Mouse (Mus musculus): Measurements from ENCODE around the gene Cbfa2t2. TPM values are rescaled to one million over a fixed set of nuclear protein-coding genes. Genes with fewer than 3 reads are reported as not detected.

Cbfa2t2 gene
- polyA plus RNA-seq, 1 experiment from 2014 or later = 84.0 TPM

- 0 out of 2 replicates have a peak overlapping the region, but pooled peaks have one; percentile 17 for H3K9ac ChIP-seq
- WGBS = 78% methylated on average over 3 of the region's 3 CpGs
- no peak overlapping the region for H3K4me2 ChIP-seq
- peaks cover 53% of the 10 kb centered on the region for H3K4me1 ChIP-seq
- no peaks in the 10 kb centered on the region for H3K27me3 ChIP-seq
- H3K9me3 ChIP-seq = no peaks in the 10 kb centered on the region
- no peak overlapping the region for H3K4me3 ChIP-seq (replicated peaks)
- H3K36me3 ChIP-seq (replicated peaks) = peaks cover 37% of the 10 kb centered on the region
- H3K27ac ChIP-seq = peak overlapping the region; percentile 46
- no peak for ATAC-seq (ENCODE audit: low FRiP score)
Observed at GRCm38 (mm10) chr2:154565562-154565961, 129.3 kb downstream of the Cbfa2t2 start.

DNA sequence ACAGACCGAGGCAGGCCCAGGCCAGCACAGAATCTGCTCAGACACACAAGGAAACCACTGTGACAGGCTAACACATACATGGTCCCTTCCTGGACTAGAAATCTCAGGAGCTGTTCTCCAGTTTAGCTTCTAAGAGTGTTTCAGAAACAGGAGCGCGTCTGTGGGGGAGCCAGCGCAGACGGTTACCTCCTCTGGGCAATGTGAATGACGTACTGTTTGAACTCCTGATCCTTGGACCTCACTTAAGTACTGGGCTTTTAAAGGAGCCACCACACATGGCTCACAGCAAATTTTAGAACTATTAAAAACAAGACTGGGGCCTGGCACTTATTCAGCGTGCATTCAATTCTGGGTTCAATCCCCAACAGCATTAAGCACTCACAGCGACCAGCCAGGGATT lies 130.4 kb downstream of the Cbfa2t2 start:
- Histone ChIP-seq H3K4me1 (peaks cover 58% of the 10 kb centered on the region), H3K9ac (peak overlapping the region; percentile 29; the same call in 1 of the 2 replicates), H3K27me3 (no peaks in the 10 kb centered on the region), H3K4me2 (peak overlapping the region; percentile 35), H3K36me3 (replicated peaks) (peaks cover 27% of the 10 kb centered on the region), H3K4me3 (replicated peaks) (no peak overlapping the region), H3K9me3 (no peaks in the 10 kb centered on the region), H3K27ac (peak overlapping the region; percentile 46)
- WGBS = 58% methylated on average over 8 of the region's 8 CpGs
- ATAC-seq (ENCODE audit: low FRiP score) = no peak

- peaks cover 18% of the 10 kb centered on the region for H3K36me3 ChIP-seq (replicated peaks)
- no peaks in the 10 kb centered on the region for H3K27me3 ChIP-seq
- H3K4me3 ChIP-seq (replicated peaks) = peak overlapping the region; percentile 92
- no peaks in the 10 kb centered on the region for H3K9me3 ChIP-seq
- peak overlapping the region; percentile 90; the same call in 1 of the 2 replicates for H3K9ac ChIP-seq
- peaks cover 58% of the 10 kb centered on the region for H3K4me1 ChIP-seq
- ATAC-seq (ENCODE audit: low FRiP score) = no peak
- peak overlapping the region; percentile 85 for H3K4me2 ChIP-seq
- H3K27ac ChIP-seq = peak overlapping the region; percentile 88
- WGBS = 67% methylated on average over 2 of the region's 2 CpGs
Observed at GRCm38 (mm10) chr2:154567766-154568165, 131.5 kb downstream of the Cbfa2t2 start.

GRCm38 (mm10) chr2:154568329-154569070 lies 132.2 kb downstream of the Cbfa2t2 start:
- H3K27ac ChIP-seq = peak overlapping the region; percentile 88
- 12% methylated on average over 10 of the region's 10 CpGs for WGBS
- H3K27me3 ChIP-seq = no peaks in the 10 kb centered on the region
- H3K9me3 ChIP-seq = no peaks in the 10 kb centered on the region
- peak overlapping the region; percentile 90 for H3K9ac ChIP-seq
- H3K4me1 ChIP-seq = peaks cover 58% of the 10 kb centered on the region
- ATAC-seq (ENCODE audit: low FRiP score) = peak; percentile 18; the same call in 1 of the 2 replicates
- peaks cover 11% of the 10 kb centered on the region for H3K36me3 ChIP-seq (replicated peaks)
- peak overlapping the region; percentile 85 for H3K4me2 ChIP-seq
- peak overlapping the region; percentile 92 for H3K4me3 ChIP-seq (replicated peaks)

DNA sequence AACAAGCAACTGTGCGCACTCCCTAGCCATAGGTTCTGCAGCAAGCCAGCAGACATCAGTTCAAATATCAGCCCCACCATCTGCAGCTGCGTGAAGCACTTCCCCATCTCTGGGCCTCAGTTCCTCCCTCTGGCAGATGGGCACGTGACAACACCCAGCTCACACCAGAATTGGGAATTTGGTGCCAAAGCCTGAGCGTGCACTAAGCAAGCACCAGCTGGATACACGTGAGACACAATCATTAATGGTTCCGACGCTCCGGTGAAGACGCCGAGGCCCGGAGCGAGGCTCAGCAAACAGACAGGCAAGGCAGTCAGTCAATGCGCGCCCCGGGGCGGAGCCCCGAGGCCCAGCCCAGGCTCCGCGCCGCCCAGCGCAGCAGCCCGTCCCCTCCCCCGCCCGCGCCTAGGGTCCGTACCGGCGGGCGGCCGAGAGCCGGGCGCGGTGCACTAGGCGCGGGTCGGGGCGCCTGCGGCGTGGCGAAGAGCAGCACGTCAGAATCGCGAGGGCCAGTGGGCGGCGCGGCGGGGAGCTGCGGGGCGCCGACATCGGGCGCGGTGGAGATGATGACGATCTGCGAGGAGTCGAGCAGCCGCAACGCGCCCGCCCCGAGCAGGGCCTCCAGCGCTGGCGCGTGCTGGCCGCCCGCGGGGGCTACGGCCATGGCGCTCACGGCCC lies 132.9 kb downstream of the Cbfa2t2 start:
- peak; percentile 79 for ATAC-seq (ENCODE audit: low FRiP score)
- H3K4me3 ChIP-seq (replicated peaks) = peak overlapping the region; percentile 92
- WGBS = under 1% methylated on average over 51 of the region's 70 CpGs
- peaks cover 3% of the 10 kb centered on the region for H3K36me3 ChIP-seq (replicated peaks)
- H3K9ac ChIP-seq = peak overlapping the region; percentile 90
- no peaks in the 10 kb centered on the region for H3K27me3 ChIP-seq
- peak overlapping the region; percentile 85 for H3K4me2 ChIP-seq
- H3K27ac ChIP-seq = peak overlapping the region; percentile 88
- peaks cover 58% of the 10 kb centered on the region for H3K4me1 ChIP-seq
- H3K9me3 ChIP-seq = no peaks in the 10 kb centered on the region

- ATAC-seq (ENCODE audit: low FRiP score) = peak; percentile 97
- Histone ChIP-seq H3K4me2 (peak within 1 kb of the TSS; percentile 85), H3K9me3 (no peaks in the 10 kb centered on the region), H3K27me3 (no peaks in the 10 kb centered on the region), H3K9ac (peak within 1 kb of the TSS; percentile 90), H3K4me1 (peaks cover 54% of the 10 kb centered on the region), H3K36me3 (replicated peaks) (no peaks in the 10 kb centered on the region), H3K4me3 (replicated peaks) (peak within 1 kb of the TSS; percentile 92), H3K27ac (peak within 1 kb of the TSS; percentile 88)
- WGBS = under 1% methylated on average over 42 of the region's 44 CpGs
Observed at GRCm38 (mm10) chr2:154569836-154570286, 133.6 kb downstream of the Cbfa2t2 start, which contains the start of gene E2f1. TSS of gene E2f1 (minus strand) at chr2:154569892.

- Histone ChIP-seq H3K4me1 (peaks cover 46% of the 10 kb centered on the region), H3K9me3 (no peaks in the 10 kb centered on the region), H3K27ac (0 out of 2 replicates have a peak overlapping the region, but pooled peaks have one; percentile 36), H3K4me3 (replicated peaks) (no peak overlapping the region), H3K4me2 (peak overlapping the region; percentile 85; the same call in 1 of the 2 replicates), H3K9ac (no peak overlapping the region), H3K36me3 (replicated peaks) (no peaks in the 10 kb centered on the region), H3K27me3 (no peaks in the 10 kb centered on the region)
- ATAC-seq (ENCODE audit: low FRiP score) = no peak
- WGBS = 79% methylated on average over 4 of the region's 4 CpGs
Observed at GRCm38 (mm10) chr2:154570666-154571065, 134.4 kb downstream of the Cbfa2t2 start.

DNA sequence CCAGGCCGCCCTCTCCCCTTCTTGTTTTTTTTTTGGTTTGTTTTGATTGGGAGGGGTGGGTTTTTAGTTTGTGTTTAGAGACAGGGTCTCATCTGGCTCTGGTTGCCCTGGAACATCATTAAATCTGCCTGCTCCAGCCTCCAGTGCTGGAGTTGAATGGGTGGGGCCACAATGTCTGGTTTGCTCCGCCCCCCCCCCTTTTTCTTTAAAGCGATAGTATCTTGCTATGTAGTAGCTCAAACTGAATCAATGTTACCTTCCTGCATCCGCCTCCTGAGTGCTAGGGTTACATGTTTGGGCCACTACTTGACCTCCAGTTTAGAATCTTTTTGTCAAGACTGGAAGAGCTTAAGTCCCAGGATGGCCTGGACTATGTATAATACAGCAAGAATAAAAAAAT lies 135.0 kb downstream of the Cbfa2t2 start:
- Histone ChIP-seq H3K27me3 (no peaks in the 10 kb centered on the region), H3K4me1 (peaks cover 41% of the 10 kb centered on the region), H3K4me2 (no peak overlapping the region), H3K36me3 (replicated peaks) (no peaks in the 10 kb centered on the region), H3K4me3 (replicated peaks) (no peak overlapping the region), H3K9me3 (no peaks in the 10 kb centered on the region), H3K9ac (no peak overlapping the region), H3K27ac (no peak overlapping the region)
- no peak for ATAC-seq (ENCODE audit: low FRiP score)
- WGBS = 85% methylated on average over 4 of the region's 4 CpGs

DNA sequence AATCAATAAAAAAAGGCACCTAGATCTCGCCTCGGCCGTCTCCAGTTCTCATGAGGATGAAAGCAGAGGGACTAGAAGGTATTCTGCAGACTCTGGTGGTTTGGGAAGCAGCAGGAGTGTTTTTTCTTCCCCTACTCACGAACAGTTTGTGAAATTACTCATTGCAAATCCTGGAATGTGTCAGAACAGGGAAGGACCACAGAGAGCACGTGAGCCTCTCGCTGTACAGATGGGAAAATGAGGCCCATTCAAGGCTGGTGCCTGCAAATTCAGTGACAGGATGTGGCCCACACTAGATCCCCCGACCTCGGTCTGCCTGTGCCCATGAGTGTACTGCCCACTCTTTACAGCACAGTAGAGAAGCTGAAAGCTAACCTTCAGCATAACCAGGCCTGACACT lies 135.7 kb downstream of the Cbfa2t2 start:
- no peak overlapping the region for H3K27ac ChIP-seq

GRCm38 (mm10) chr2:154572996-154573395 lies 136.7 kb downstream of the Cbfa2t2 start:
- WGBS = 82% methylated on average over 3 of the region's 3 CpGs
- H3K4me1 ChIP-seq = peaks cover 40% of the 10 kb centered on the region
- no peak overlapping the region for H3K4me2 ChIP-seq
- H3K9ac ChIP-seq = no peak overlapping the region
- H3K4me3 ChIP-seq (replicated peaks) = no peak overlapping the region
- H3K27ac ChIP-seq = no peak overlapping the region
- ATAC-seq (ENCODE audit: low FRiP score) = no peak
- H3K27me3 ChIP-seq = no peaks in the 10 kb centered on the region
- no peaks in the 10 kb centered on the region for H3K36me3 ChIP-seq (replicated peaks)
- H3K9me3 ChIP-seq = no peaks in the 10 kb centered on the region

More for the DNA sequence above, 135.7 kb downstream of the Cbfa2t2 start:
- Histone ChIP-seq H3K27me3 (no peaks in the 10 kb centered on the region), H3K4me1 (peaks cover 41% of the 10 kb centered on the region), H3K9ac (no peak overlapping the region), H3K9me3 (no peaks in the 10 kb centered on the region), H3K4me2 (no peak overlapping the region), H3K36me3 (replicated peaks) (no peaks in the 10 kb centered on the region), H3K4me3 (replicated peaks) (no peak overlapping the region)
- no peak for ATAC-seq (ENCODE audit: low FRiP score)
- WGBS = 90% methylated on average over 8 of the region's 8 CpGs

DNA sequence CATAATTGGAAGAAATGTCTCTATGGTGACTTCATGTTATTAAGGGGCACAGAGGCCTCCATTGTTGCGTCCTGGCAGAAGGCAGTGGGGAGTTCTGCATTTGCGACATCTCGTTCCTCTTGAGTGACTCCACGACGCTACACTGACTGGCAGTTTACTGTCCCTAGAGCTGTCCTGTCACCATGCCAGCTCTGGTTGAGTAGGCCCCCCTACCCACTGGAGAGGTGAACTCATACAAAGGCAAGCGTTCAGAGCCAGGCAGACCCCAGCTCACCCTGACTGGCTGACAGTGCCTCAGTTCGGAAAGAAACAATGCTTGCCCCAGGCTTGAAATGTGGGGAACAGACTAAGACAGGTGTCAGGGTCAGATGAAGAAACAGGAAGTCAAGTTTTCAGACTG lies 138.0 kb downstream of the Cbfa2t2 start:
- WGBS = 50% methylated on average over 7 of the region's 7 CpGs

More for the DNA sequence above, 138.0 kb downstream of the Cbfa2t2 start:
- H3K36me3 ChIP-seq (replicated peaks) = no peaks in the 10 kb centered on the region
- no peaks in the 10 kb centered on the region for H3K9me3 ChIP-seq
- no peak overlapping the region for H3K4me3 ChIP-seq (replicated peaks)
- no peak overlapping the region for H3K9ac ChIP-seq
- ATAC-seq (ENCODE audit: low FRiP score) = no peak
- H3K27ac ChIP-seq = no peak overlapping the region
- no peaks in the 10 kb centered on the region for H3K27me3 ChIP-seq
- no peak overlapping the region for H3K4me2 ChIP-seq
- H3K4me1 ChIP-seq = peaks cover 27% of the 10 kb centered on the region
